Mouse (Mus musculus) megakaryocyte, embryonic 14.5 days (primary cell): ENCODE measurements around the gene Kif21a. TPM values are rescaled to one million over a fixed set of nuclear protein-coding genes. Genes with fewer than 3 reads are reported as not detected.

Experiments
- H3K27me3 ChIP-seq: replicated peaks from 2 replicates; pipeline ENCODE3; 2012; ENCODE audit warnings: inconsistent platforms
- H3K36me3 ChIP-seq: replicated peaks from 2 replicates; pipeline ENCODE3; 2012; ENCODE audit warnings: low read length, inconsistent platforms, mixed read lengths
- H3K4me1 ChIP-seq: 2 replicates; pipeline ENCODE4 v1.6.1; 2012; ENCODE audit warnings: inconsistent platforms
- H3K4me3 ChIP-seq: replicated peaks from 2 replicates; pipeline ENCODE3; 2012; ENCODE audit warnings: moderate library complexity, mild to moderate bottlenecking, inconsistent platforms
- H3K9me3 ChIP-seq: 2 replicates; pipeline ENCODE4 v1.6.1; 2012; ENCODE audit warnings: inconsistent platforms
- FLI1 ChIP-seq: IDR thresholded peaks from 2 replicates; pipeline ENCODE4 v1.6.1; 2012; ENCODE audit warnings: low read length, inconsistent platforms, mixed read lengths
- GATA1 ChIP-seq: IDR thresholded peaks from 3 replicates; pipeline ENCODE4 v1.6.1; 2012; ENCODE audit warnings: mixed read lengths, low read length, inconsistent platforms, borderline replicate concordance
- polyA plus RNA-seq: library from polyadenylated mRNA; stranded (reverse); fragments of >175 nt; gene quantifications from 2 replicates; pipeline ENCODE4 v1.2.3, GENCODE M21; 2012; ENCODE audit warnings: low replicate concordance; ENCODE audit not compliant: insufficient read depth

Gene Kif21a
- polyA plus RNA-seq, 1 experiment, result not detected

- no peak overlapping the region for H3K4me3 ChIP-seq
- 0 out of 2 replicates have a peak, but pooled peaks cover 7% of the 10 kb centered on the region for H3K9me3 ChIP-seq
- H3K36me3 ChIP-seq, result no peaks in the 10 kb centered on the region
- H3K4me1 ChIP-seq, result no peaks in the 10 kb centered on the region
- H3K27me3 ChIP-seq, result no peaks in the 10 kb centered on the region
- no peak for TF ChIP-seq FLI1
- TF ChIP-seq GATA1, result no peak
These were observed 87.2 kb downstream of the Kif21a start for GRCm38 (mm10) chr15:90962548-90962947.

GRCm38 (mm10) chr15:90960831-90961554 is 88.8 kb downstream of the Kif21a start:
- H3K27me3 ChIP-seq, result no peaks in the 10 kb centered on the region
- H3K9me3 ChIP-seq, result 0 out of 2 replicates have a peak, but pooled peaks cover 7% of the 10 kb centered on the region
- TF ChIP-seq GATA1 (no peak), FLI1 (no peak)
- H3K4me1 ChIP-seq, result no peaks in the 10 kb centered on the region
- no peak overlapping the region for H3K4me3 ChIP-seq
- no peaks in the 10 kb centered on the region for H3K36me3 ChIP-seq

GRCm38 (mm10) chr15:90951383-90951782 is 98.4 kb downstream of the Kif21a start:
- H3K36me3 ChIP-seq, result no peaks in the 10 kb centered on the region
- H3K27me3 ChIP-seq, result no peaks in the 10 kb centered on the region
- no peaks in the 10 kb centered on the region for H3K4me1 ChIP-seq
- TF ChIP-seq GATA1 (no peak), FLI1 (no peak)
- H3K4me3 ChIP-seq, result no peak overlapping the region
- H3K9me3 ChIP-seq, result 0 out of 2 replicates have a peak, but pooled peaks cover 6% of the 10 kb centered on the region

- no peaks in the 10 kb centered on the region for H3K4me1 ChIP-seq
- no peaks in the 10 kb centered on the region for H3K27me3 ChIP-seq
- no peaks in the 10 kb centered on the region for H3K36me3 ChIP-seq
- TF ChIP-seq FLI1 (no peak), GATA1 (no peak)
- H3K9me3 ChIP-seq, result peaks cover 11% of the 10 kb centered on the region
- H3K4me3 ChIP-seq, result no peak overlapping the region
These were observed 111.3 kb downstream of the Kif21a start for GRCm38 (mm10) chr15:90938469-90938868.

- H3K9me3 ChIP-seq, result peaks cover 4% of the 10 kb centered on the region; the same call in 1 of the 2 replicates
- H3K4me1 ChIP-seq, result no peaks in the 10 kb centered on the region
- no peak overlapping the region for H3K4me3 ChIP-seq
- no peaks in the 10 kb centered on the region for H3K36me3 ChIP-seq
- TF ChIP-seq FLI1 (no peak), GATA1 (no peak)
- H3K27me3 ChIP-seq, result no peaks in the 10 kb centered on the region
These were observed 114.2 kb downstream of the Kif21a start for GRCm38 (mm10) chr15:90935579-90935978.

GRCm38 (mm10) chr15:90931451-90931850 is 118.3 kb downstream of the Kif21a start:
- H3K27me3 ChIP-seq, result no peaks in the 10 kb centered on the region
- H3K36me3 ChIP-seq, result no peaks in the 10 kb centered on the region
- H3K4me3 ChIP-seq, result no peak overlapping the region
- no peaks in the 10 kb centered on the region for H3K4me1 ChIP-seq
- TF ChIP-seq FLI1 (no peak), GATA1 (no peak)
- peaks cover 4% of the 10 kb centered on the region; the same call in 1 of the 2 replicates for H3K9me3 ChIP-seq

GRCm38 (mm10) chr15:90929043-90929442 is 120.7 kb downstream of the Kif21a start:
- TF ChIP-seq GATA1, result no peak
- TF ChIP-seq FLI1, result no peak
- H3K27me3 ChIP-seq, result no peaks in the 10 kb centered on the region

GRCm38 (mm10) chr15:90896480-90896879 is 153.3 kb downstream of the Kif21a start:
- Histone ChIP-seq H3K27me3 (no peaks in the 10 kb centered on the region), H3K9me3 (peaks cover 42% of the 10 kb centered on the region), H3K4me1 (no peaks in the 10 kb centered on the region), H3K36me3 (no peaks in the 10 kb centered on the region), H3K4me3 (peak overlapping the region; percentile 55)
- TF ChIP-seq FLI1 (no peak), GATA1 (no peak)

More at GRCm38 (mm10) chr15:90929043-90929442, 120.7 kb downstream of the Kif21a start:
- Histone ChIP-seq H3K9me3 (peaks cover 4% of the 10 kb centered on the region; the same call in 1 of the 2 replicates), H3K36me3 (no peaks in the 10 kb centered on the region), H3K4me3 (no peak overlapping the region), H3K4me1 (no peaks in the 10 kb centered on the region)

GRCm38 (mm10) chr15:90887466-90887865 is 162.3 kb downstream of the Kif21a start:
- H3K4me3 ChIP-seq, result no peak overlapping the region
- no peaks in the 10 kb centered on the region for H3K27me3 ChIP-seq
- no peaks in the 10 kb centered on the region for H3K4me1 ChIP-seq
- no peak for TF ChIP-seq FLI1
- TF ChIP-seq GATA1, result no peak
- H3K9me3 ChIP-seq, result 0 out of 2 replicates have a peak, but pooled peaks cover 14% of the 10 kb centered on the region
- no peaks in the 10 kb centered on the region for H3K36me3 ChIP-seq

Other genes starting within 250 kb of the Kif21a start
- gene Abcd2, start 141.9 kb upstream of the Kif21a start, polyA plus RNA-seq, result not detected in 2 replicates
- not detected in 2 replicates for gene CN725425, start 149.5 kb upstream of the Kif21a start, polyA plus RNA-seq